Mouse (Mus musculus) right cerebral cortex, adult 18-20 months (tissue): Measurements from ENCODE around the gene Olfr368.
A peak's percentile ranks its signal among the peaks of the same experiment; 100 is the strongest.

Experiments used
- DNase-seq: peaks from one replicate; pipeline ENCODE4 v3.0.0; 2022; ENCODE audit warnings: mixed read lengths

The Olfr368 gene

DNA sequence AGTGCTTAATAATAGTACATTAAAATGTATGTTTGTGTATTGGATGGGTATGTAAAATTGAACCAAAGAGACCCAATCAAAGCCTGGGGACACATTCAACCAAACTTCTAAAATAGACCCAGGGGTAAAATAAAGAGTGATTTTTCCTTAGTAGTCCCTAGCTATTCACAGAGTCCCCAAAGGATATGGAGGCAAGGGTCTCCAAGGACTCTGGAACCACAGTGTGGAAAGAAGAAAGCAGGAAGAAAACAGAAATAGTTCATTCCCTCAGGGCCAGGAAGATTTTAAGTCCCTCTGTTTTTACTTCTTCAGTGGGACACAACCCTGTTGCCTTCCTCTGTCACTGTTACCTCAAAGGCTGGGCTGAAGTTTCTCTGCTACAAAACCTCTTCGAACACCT is at the start of gene Olfr368:
Olfr368 (plus strand) TSS at position 301 of the 400 bp plus-strand sequence.
- DNase-seq: no peak

DNA sequence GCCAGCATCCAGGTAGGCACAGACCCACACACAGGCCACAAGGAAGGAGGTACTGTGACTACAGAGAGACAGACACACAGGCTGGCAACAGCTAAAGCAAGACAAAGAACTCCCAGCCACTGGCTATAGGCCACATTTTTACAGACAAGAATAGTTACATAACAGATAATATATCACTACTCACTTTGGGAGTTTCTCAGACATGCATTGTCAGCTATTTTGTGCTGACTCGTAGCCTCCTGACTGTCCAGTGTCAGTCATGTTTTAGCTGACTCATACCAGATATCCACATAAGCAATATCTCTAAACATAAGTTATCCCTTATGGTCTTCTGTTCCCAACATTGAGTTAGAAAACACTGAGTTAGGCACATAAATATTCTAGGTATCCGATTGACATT is 7.0 kb downstream of the Olfr368 start:
- DNase-seq: no peak

DNA sequence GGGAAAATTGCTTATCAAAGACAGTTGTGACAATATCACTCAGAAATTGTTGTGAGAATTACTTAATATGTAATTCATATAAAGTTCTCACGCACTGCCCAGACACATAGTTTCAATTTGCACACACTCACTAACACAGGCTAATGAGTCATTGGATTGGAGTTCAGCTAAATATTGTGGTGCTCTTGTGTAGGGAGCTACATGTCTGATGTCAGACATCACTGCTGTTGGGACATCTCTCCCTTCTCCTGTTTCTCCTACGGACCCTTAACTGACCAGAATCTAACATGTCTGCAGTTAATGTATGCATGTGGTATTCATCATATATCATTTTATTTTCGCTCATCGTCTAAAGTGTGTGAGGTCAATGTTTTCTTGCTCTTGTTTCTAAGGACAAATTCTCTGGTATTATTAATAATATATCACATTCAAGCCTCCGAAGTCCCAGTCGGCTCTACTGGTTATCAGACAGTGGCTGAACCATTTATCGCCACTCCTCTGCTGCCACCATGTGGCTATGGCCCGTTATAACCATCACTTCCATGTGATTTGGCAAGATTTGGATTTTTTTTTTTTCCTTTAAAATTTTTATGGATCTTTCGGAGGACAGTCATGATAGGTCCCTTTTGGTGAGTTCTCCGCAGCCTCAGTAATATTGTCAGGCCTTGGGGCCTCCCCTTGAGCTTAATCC is 12.3 kb downstream of the Olfr368 start:
- peak; percentile 49 for DNase-seq

GRCm38 (mm10) chr2:37351671-37352070 is 25.4 kb downstream of the Olfr368 start:
- peak; percentile 70 for DNase-seq

GRCm38 (mm10) chr2:37355571-37355970 is 29.3 kb downstream of the Olfr368 start:
- no peak for DNase-seq

- peak; percentile 93 for DNase-seq
Observed at GRCm38 (mm10) chr2:37358633-37359540, 32.6 kb downstream of the Olfr368 start, which contains the start of gene Pdcl. Pdcl (minus strand) TSS chr2:37359332.

- DNase-seq: no peak
Observed at GRCm38 (mm10) chr2:37359908-37360307, 33.6 kb downstream of the Olfr368 start.

- no peak for DNase-seq
Observed at GRCm38 (mm10) chr2:37370651-37371050, 44.3 kb downstream of the Olfr368 start.

- no peak for DNase-seq
Observed at GRCm38 (mm10) chr2:37376018-37376417, 49.7 kb downstream of the Olfr368 start.

DNA sequence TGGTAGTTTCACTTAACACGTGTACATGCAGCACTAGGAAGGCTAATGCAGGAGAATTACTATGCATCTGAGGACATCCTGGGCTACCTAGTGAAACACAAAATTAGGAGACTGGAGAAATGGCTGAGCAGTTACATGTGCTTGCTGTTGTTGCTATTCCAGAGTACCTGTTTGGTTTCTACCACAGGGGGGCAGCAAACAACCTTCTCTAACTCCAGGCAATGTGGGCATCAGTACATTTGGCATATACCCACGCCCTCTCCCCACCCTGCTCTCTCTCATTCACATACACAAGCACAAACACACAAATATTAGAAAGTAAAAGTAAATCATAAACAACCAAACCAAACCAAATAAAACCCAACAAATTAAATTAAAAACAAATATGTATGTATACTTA is 53.9 kb downstream of the Olfr368 start:
- DNase-seq: peak; percentile 62
